Mouse (Mus musculus) hindbrain, embryonic 12.5 days (tissue): ENCODE measurements around the gene Vamp2. TPM values are rescaled to one million over a fixed set of nuclear protein-coding genes. Genes with fewer than 3 reads are reported as not detected.

Experiments
- ATAC-seq: fragments of 200-750 bp; cut with Nextera tagmentation; 2 replicates; pipeline ENCODE4 v1.8.0; 2017; ENCODE audit warnings: moderate TSS enrichment; ENCODE audit not compliant: low FRiP score
- H3K27ac ChIP-seq: fragments of 300-500 bp; sonication (generic); 2 replicates; pipeline ENCODE4 v1.5.1; 2016; ENCODE audit warnings: mild to moderate bottlenecking
- H3K27me3 ChIP-seq: fragments of 300-500 bp; sonication (generic); 2 replicates; pipeline ENCODE4 v1.6.1; 2016; ENCODE audit warnings: mild to moderate bottlenecking
- H3K36me3 ChIP-seq: fragments of 300-500 bp; sonication (generic); 2 replicates; pipeline ENCODE4 v1.6.1; 2016; ENCODE audit warnings: mild to moderate bottlenecking
- H3K4me1 ChIP-seq: fragments of 300-500 bp; sonication (generic); 2 replicates; pipeline ENCODE4 v1.6.1; 2016
- H3K4me2 ChIP-seq: fragments of 300-500 bp; sonication (generic); replicated peaks from 2 replicates; pipeline ENCODE4 v1.6.1; 2016; ENCODE audit warnings: mild to moderate bottlenecking
- H3K4me3 ChIP-seq: fragments of 300-500 bp; sonication (generic); 2 replicates; pipeline ENCODE4 v1.5.1; 2016; ENCODE audit warnings: mild to moderate bottlenecking
- H3K9ac ChIP-seq: fragments of 300-500 bp; sonication (generic); 2 replicates; pipeline ENCODE4 v1.6.1; 2016; ENCODE audit warnings: mild to moderate bottlenecking, moderate library complexity
- H3K9me3 ChIP-seq: fragments of 300-500 bp; sonication (generic); replicated peaks from 2 replicates; pipeline ENCODE4 v1.6.1; 2016; ENCODE audit warnings: mild to moderate bottlenecking
- WGBS: fragments of 180-500 bp; shearing (Covaris S2); methylation state at CpG from one replicate; pipeline ENCODE4 v1.1.7; 2016; 5-methylcytosine and 5-hydroxymethylcytosine counted together
- polyA plus RNA-seq: library from polyadenylated mRNA; unstranded; fragments of >200 nt; fragmentation: Nextera tagmentation; extraction: Ambion mirVana; gene quantifications from 2 replicates; pipeline ENCODE4 v1.2.1, GENCODE M21; 2016

Gene Vamp2
- polyA plus RNA-seq, 1 experiment from 2014 or later: 140 TPM

DNA sequence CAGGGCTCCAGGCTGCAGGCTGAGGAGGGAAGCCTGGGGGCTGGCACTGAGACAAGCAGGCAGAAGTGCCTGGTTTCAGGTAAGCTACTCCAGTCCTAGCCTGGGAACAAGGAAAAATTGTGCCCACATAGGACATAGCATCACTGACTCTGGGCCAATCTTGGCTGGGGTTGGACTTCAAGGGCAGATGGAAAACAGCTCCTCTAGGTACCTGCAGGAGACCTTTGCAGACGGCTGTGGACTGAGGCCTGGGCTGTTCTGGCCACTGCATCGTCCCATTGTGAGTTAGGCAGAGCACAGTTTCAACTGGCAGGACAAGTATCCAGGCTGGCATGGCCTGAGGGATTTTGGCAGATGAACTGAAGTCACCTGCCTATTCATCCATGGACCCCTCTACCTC lies 17.5 kb downstream of the Vamp2 start:
- H3K27ac ChIP-seq: no peak overlapping the region
- no peak overlapping the region for H3K9ac ChIP-seq
- H3K27me3 ChIP-seq: no peaks in the 10 kb centered on the region
- H3K9me3 ChIP-seq: no peaks in the 10 kb centered on the region
- H3K4me2 ChIP-seq: no peak overlapping the region
- no peak overlapping the region for H3K4me3 ChIP-seq
- 82% methylated on average over 2 of the region's 2 CpGs for WGBS
- H3K4me1 ChIP-seq: 0 out of 2 replicates have a peak, but pooled peaks cover under 1% of the 10 kb centered on the region
- peaks cover 87% of the 10 kb centered on the region for H3K36me3 ChIP-seq
- no peak for ATAC-seq

DNA sequence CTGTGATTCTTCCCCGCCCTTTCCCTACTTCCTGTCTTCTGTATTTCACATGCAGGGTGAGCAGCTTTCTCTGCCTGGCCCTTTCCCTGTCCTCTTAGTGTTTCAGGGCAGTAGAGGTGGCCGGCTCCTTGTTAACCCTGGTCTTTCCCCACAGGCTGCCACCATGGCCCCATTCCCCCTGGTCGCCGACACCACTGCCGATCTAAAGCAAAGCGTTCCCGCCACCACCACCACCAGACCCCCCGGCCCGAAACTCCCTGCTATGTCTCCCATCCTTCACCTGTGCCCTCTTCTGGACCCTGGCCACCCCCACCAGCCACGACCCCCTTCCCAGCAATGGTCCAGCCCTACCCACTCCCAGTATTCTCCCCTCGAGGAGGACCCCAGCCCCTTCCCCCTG lies 18.0 kb downstream of the Vamp2 start:
- peaks cover 1% of the 10 kb centered on the region; the same call in 1 of the 2 replicates for H3K4me1 ChIP-seq
- H3K4me3 ChIP-seq: no peak overlapping the region
- H3K9me3 ChIP-seq: no peaks in the 10 kb centered on the region
- no peak overlapping the region for H3K27ac ChIP-seq
- no peaks in the 10 kb centered on the region; the same call in 1 of the 2 replicates for H3K27me3 ChIP-seq
- no peak overlapping the region for H3K4me2 ChIP-seq
- no peak for ATAC-seq
- peaks cover 82% of the 10 kb centered on the region for H3K36me3 ChIP-seq
- H3K9ac ChIP-seq: no peak overlapping the region
- 90% methylated on average over 11 of the region's 11 CpGs for WGBS

DNA sequence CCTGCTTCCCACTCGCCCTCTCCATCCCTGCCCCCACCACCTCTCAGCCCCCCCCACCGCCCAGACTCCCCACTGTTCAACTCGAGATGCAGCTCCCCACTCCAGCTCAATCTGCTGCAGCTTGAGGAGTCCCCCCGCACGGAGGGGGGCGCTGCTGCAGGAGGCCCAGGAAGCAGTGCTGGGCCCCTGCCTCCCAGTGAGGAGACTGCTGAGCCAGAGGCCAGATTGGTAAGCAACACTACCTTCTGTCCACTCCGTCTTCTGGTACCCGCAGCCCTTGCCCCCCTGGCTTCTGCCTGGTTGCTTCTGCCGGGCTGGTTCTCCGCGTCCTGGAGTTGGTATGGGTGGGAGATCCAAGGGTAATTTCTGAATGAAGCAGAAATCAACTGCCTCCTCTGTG lies 18.6 kb downstream of the Vamp2 start:
- H3K9ac ChIP-seq: no peak overlapping the region
- H3K4me2 ChIP-seq: no peak overlapping the region

DNA sequence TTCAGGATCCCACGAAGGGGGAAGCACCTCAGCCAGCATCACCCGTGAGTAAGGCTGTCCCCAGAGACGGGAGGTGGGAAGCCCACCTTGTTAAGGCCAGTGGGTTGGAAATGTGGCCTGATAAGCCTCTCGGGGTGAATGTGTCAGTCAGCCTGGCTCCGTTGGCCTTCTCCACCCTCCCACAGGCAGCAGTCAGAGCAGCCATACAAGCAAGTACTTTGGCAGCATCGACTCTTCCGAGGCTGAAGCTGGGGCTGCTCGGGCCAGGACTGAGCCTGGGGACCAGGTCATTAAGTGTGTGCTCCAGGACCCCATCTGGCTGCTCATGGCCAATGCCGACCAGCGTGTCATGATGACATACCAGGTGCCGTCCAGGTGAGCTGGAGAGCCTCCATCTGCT lies 19.4 kb downstream of the Vamp2 start:
- Histone ChIP-seq H3K27ac (no peak overlapping the region), H3K4me3 (no peak overlapping the region), H3K4me2 (no peak overlapping the region), H3K36me3 (peaks cover 68% of the 10 kb centered on the region), H3K9ac (no peak overlapping the region), H3K9me3 (no peaks in the 10 kb centered on the region), H3K4me1 (peaks cover 8% of the 10 kb centered on the region; the same call in 1 of the 2 replicates), H3K27me3 (peaks cover 5% of the 10 kb centered on the region)
- ATAC-seq: no peak
- 92% methylated on average over 11 of the region's 11 CpGs for WGBS

More for the DNA sequence above, 18.6 kb downstream of the Vamp2 start:
- Histone ChIP-seq H3K36me3 (peaks cover 77% of the 10 kb centered on the region), H3K27me3 (no peaks in the 10 kb centered on the region; the same call in 1 of the 2 replicates), H3K4me1 (peaks cover 4% of the 10 kb centered on the region; the same call in 1 of the 2 replicates), H3K9me3 (no peaks in the 10 kb centered on the region), H3K27ac (no peak overlapping the region), H3K4me3 (no peak overlapping the region)
- no peak for ATAC-seq
- WGBS: 89% methylated on average over 11 of the region's 11 CpGs

DNA sequence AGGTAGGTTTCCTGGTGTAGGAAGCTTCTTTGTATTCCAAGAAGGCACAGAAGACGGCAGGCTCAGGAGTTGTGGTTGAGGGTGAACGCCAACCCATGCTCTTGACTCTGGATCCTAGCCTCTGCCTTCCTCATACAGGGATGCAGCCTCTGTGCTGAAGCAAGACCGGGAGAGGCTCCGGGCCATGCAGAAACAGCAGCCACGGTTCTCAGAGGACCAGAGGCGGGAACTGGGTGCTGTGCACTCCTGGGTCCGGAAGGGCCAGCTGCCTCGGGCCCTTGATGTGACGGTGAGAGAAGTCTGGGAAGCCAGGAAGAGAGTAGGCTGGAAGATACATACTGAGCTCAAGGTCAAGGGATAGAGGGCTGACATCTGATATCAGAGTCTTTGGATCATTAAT lies 19.9 kb downstream of the Vamp2 start:
- peaks cover 10% of the 10 kb centered on the region for H3K27me3 ChIP-seq
- 93% methylated on average over 9 of the region's 9 CpGs for WGBS
- ATAC-seq: no peak

DNA sequence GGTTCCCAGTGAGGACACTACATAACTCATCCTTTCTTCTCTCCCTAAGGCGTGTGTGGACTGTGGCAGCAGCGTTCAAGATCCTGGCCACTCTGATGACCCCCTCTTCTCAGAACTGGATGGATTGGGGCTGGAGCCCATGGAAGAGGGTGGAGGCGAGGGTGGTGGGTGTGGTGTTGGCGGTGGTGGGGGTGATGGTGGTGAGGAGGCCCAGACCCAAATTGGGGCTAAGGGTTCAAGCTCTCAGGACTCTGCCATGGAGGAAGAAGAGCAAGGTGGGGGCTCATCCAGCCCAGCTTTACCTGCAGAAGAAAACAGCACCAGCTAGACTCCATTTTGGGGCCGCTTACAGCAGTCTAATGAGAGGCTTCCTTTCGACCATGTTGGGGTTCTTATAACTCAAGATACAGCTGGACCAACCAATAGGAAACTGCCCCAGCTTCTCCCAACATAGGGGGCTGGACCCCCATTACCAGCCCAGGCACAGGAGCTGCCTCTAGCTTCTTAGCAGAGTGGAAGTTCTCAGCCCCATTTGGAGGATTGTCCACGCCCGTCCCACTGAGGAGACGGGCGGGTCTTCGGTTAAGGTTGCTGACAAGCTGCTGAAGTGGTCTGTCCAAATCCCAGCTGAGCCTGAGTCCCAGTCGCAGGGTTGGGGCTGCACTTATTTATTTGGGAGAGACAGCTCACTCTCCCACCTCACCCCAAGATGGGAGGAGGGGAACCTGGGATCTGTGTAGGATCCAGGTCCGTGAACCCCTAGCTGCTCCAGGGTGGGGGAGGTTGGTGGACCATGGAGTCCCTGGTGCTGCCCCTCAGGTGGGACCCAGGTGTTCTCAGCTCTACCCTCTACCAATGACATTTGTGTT lies 21.0 kb downstream of the Vamp2 start:
- Histone ChIP-seq H3K36me3 (peaks cover 53% of the 10 kb centered on the region), H3K4me2 (0 out of 2 replicates have a peak overlapping the region, but pooled peaks have one; percentile 50), H3K27ac (no peak overlapping the region), H3K9ac (no peak overlapping the region), H3K4me1 (peaks cover 8% of the 10 kb centered on the region; the same call in 1 of the 2 replicates), H3K27me3 (peaks cover 16% of the 10 kb centered on the region), H3K4me3 (no peak overlapping the region), H3K9me3 (no peaks in the 10 kb centered on the region)
- ATAC-seq: no peak
- WGBS: 83% methylated on average over 13 of the region's 13 CpGs

More for the DNA sequence above, 19.9 kb downstream of the Vamp2 start:
- Histone ChIP-seq H3K4me2 (no peak overlapping the region), H3K4me1 (peaks cover 8% of the 10 kb centered on the region; the same call in 1 of the 2 replicates), H3K9me3 (no peaks in the 10 kb centered on the region), H3K4me3 (no peak overlapping the region), H3K36me3 (peaks cover 63% of the 10 kb centered on the region), H3K9ac (no peak overlapping the region), H3K27ac (no peak overlapping the region)

DNA sequence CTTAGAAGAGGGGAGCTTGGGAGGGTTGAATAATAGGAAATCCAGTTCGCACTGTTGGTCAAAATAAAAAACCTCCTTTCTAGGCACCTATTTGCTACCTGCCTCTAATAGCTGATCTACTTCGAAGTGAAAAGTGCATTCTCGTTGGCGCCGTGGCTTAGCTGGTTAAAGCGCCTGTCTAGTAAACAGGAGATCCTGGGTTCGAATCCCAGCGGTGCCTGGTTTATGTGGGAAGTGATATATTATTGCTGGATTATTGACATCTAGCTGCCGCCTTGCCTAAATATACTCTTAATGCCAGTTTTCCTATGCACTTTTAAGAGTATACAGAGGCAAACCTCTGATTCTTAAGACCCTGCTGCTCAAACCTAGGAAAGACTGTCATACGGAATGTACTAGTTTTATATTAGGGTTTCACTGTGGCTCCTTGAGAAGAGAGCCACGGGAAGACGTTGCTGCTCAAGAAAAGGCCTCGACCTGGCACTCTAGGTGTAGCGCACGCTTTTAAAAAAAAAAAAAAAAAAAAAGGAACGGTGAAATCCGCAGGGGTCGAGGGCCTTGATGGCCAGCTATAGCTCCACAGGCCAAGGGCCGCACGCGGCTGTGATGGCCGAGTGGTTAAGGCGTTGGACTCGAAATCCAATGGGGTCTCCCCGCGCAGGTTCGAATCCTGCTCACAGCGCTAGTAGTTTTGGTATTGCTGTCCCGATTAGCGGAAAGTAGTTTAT lies 22.2 kb downstream of the Vamp2 start:
- H3K27ac ChIP-seq: no peak overlapping the region
- H3K4me2 ChIP-seq: peak overlapping the region; percentile 50

DNA sequence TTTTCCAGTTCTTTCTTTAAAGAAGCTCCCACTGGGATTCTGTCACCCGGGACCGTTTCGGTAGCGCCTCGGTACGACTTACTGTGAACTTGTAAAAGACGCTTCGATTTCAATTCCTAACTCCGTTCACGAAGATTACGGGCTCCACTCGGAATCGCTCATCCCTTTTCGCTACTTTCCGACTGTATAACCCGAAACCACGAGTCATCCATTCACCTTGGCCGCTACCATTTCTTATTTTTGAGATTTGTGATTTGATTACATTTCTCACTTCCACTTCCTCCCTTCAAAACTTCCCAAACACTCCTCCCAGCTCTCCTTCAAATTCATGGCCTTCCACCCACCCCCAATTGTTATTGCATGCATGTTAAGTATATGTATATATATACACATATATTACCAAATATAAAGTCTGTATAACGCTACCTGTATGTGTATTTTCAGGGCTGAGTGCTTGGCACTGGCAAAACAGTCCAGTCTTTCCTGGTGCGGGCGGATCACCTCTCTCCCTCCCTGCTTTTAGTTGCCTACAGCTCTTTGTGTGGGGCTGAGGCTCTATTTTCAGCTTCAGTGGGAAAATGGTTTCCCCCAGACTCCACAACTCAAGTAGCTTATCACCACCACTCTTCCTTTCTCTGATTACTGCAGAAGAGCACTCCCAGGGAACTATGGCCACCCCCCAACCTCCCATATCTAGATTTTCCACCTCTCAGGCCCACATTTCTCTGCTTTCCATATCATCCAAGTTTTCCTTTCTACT lies 22.9 kb downstream of the Vamp2 start:
- H3K4me1 ChIP-seq: peaks cover 8% of the 10 kb centered on the region; the same call in 1 of the 2 replicates
- H3K27ac ChIP-seq: no peak overlapping the region
- peak overlapping the region; percentile 44 for H3K4me3 ChIP-seq
- peak overlapping the region; percentile 50 for H3K4me2 ChIP-seq
- no peaks in the 10 kb centered on the region for H3K9me3 ChIP-seq
- no peak for ATAC-seq
- peaks cover 34% of the 10 kb centered on the region for H3K27me3 ChIP-seq
- H3K9ac ChIP-seq: peak overlapping the region; percentile 41
- WGBS: 5% methylated on average over 21 of the region's 21 CpGs
- H3K36me3 ChIP-seq: peaks cover 33% of the 10 kb centered on the region

More for the DNA sequence above, 22.2 kb downstream of the Vamp2 start:
- Histone ChIP-seq H3K4me1 (peaks cover 8% of the 10 kb centered on the region; the same call in 1 of the 2 replicates), H3K9me3 (no peaks in the 10 kb centered on the region), H3K27me3 (peaks cover 27% of the 10 kb centered on the region), H3K4me3 (peak overlapping the region; percentile 44), H3K36me3 (peaks cover 40% of the 10 kb centered on the region), H3K9ac (peak overlapping the region; percentile 41)
- WGBS: under 1% methylated on average over 30 of the region's 30 CpGs
- ATAC-seq: no peak

DNA sequence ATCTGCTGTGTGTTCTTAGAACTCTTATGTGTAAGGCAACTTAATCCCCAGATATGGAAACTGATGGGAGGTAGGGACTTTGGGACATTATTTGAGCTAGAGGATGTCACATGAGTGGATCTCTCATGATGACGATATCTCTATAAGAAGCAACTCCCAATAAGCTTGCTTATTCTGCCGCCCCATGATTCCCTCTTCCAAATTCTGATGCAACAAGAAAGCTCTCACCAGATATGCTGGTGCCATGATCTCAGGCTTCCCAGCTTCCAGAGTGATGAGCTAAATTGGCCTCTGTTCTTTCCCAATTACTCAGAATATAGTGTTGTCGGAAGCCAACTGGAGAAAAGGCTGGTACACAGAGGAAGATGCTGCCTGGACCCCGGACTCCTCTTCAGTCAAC lies 23.6 kb downstream of the Vamp2 start:
- Histone ChIP-seq H3K4me2 (no peak overlapping the region; the same call in 1 of the 2 replicates), H3K9ac (no peak overlapping the region), H3K4me3 (no peak overlapping the region), H3K9me3 (no peaks in the 10 kb centered on the region), H3K36me3 (peaks cover 28% of the 10 kb centered on the region), H3K27ac (no peak overlapping the region), H3K27me3 (peaks cover 40% of the 10 kb centered on the region), H3K4me1 (peaks cover 9% of the 10 kb centered on the region)
- 68% methylated on average over 4 of the region's 4 CpGs for WGBS
- no peak for ATAC-seq

DNA sequence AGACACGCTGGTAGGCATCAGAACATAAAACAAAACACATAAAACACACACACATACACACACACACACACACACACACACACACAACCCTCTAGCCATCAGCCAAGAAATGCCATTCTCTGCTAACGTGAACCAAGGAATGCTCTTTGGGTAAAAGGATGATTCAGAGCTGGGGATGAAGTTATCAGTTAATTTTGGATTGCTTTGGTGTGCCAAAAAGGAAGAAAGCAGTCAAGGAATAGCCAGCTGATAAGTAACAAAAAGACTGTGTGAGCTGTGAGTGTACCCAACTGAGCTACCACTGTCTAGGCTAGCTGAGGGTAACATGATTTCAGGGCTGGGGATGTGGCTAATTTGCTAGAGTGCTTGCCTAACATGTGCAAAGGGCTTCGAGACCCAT lies 25.7 kb downstream of the Vamp2 start:
- Histone ChIP-seq H3K27ac (no peak overlapping the region), H3K4me3 (no peak overlapping the region), H3K36me3 (peaks cover 6% of the 10 kb centered on the region; the same call in 1 of the 2 replicates), H3K4me2 (no peak overlapping the region), H3K9ac (no peak overlapping the region), H3K9me3 (no peaks in the 10 kb centered on the region), H3K4me1 (peaks cover 14% of the 10 kb centered on the region), H3K27me3 (peaks cover 43% of the 10 kb centered on the region)
- ATAC-seq: no peak
- 67% methylated on average over 3 of the region's 3 CpGs for WGBS

DNA sequence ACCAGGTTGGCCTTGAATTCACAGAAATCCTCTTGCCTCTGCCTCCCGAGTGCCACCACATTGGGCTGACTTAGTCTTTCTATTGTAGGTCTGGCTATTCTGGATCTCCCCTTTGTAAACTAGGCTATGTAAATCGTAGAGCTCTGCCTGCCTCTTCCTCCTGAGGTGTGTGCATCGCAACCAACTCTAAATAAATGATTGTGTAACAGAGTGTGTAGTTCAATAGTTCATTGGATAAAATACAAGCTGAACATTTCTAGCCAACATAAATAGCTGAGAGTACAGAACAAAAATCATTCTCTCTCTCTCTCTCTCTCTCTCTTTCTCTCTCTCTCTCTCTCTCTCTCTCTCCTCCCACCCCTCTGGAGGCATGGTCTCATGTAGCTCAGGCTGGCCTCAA lies 26.3 kb downstream of the Vamp2 start:
- Histone ChIP-seq H3K9me3 (no peaks in the 10 kb centered on the region), H3K4me3 (no peak overlapping the region)
- WGBS: 84% methylated on average over 3 of the region's 3 CpGs

More for the DNA sequence above, 26.3 kb downstream of the Vamp2 start:
- Histone ChIP-seq H3K36me3 (0 out of 2 replicates have a peak, but pooled peaks cover under 1% of the 10 kb centered on the region), H3K27me3 (peaks cover 47% of the 10 kb centered on the region), H3K27ac (no peak overlapping the region), H3K9ac (no peak overlapping the region), H3K4me1 (peaks cover 16% of the 10 kb centered on the region), H3K4me2 (no peak overlapping the region)
- ATAC-seq: no peak
